ENCODE assay signal across 8 mouse cellular contexts in the genomic region with DNA sequence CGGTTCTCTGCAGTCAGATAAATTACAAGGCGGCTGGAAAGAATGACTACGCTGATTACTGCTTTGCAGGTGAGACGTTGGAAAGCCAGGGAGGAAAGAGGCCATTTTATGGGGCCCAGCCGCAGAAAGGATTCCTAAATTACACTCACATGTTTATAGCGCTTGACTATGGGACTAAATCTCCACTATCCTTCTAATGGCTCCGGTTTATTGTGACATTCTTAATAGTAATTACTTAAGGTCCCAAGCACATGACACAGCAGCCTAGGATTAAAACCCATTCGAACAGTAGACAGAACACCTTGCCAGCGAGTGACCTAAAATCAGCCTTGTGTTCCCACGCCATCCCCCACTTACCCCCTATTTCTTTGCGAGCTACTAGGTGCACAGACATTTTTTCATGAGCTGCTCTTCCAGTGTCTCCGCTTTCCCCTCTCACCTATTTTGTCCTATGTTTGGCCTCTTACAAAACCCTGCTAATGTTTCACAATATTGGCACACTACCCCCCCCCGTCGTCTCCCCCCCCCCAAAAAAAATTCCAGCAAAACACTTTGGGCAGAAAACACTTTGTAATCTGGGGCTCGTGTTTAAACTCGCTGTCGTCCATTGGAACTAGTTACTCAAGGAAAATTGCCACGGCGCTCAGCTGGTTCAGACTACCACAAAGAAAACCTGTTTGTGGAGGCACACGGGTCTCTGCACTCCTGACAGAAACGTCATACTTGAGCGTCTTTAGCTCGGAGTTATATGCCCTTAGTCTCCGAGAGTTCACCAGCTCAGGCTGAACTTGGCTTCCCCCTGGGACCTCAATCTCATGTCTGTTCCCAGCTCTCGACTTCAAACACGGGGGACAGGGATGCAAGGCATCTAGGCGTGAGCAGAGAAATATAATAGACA.
DNase-seq lines count a peak whose midpoint lies in the region; ATAC-seq and TF ChIP-seq lines count a peak whose summit lies in the region.

No protein-coding gene starts in this region.

- peak overlapping the region; percentile 50 for H3K4me2 ChIP-seq in heart, embryonic 12.5 days

- peak overlapping the region; percentile 20; the same call in 1 of the 2 replicates for H3K4me3 ChIP-seq in heart, embryonic 12.5 days
- peak overlapping the region; percentile 32 for H3K4me3 ChIP-seq in kidney, adult 2 months (ENCODE audit: insufficient read depth, low read depth, low read length)

- peaks cover 44% of the 10 kb centered on the region for H3K4me1 ChIP-seq in heart, embryonic 12.5 days (replicated peaks)
- H3K4me1 ChIP-seq in kidney, adult 2 months (ENCODE audit: control insufficient read depth, insufficient read depth, low read length): no peaks in the 10 kb centered on the region; the same call in 1 of the 2 replicates

- no peaks in the 10 kb centered on the region for H3K9me3 ChIP-seq in heart, embryonic 12.5 days (replicated peaks)

- no peak overlapping the region for H3K27ac ChIP-seq in heart, embryonic 12.5 days (ENCODE audit: poor library complexity, severe bottlenecking)
- peak overlapping the region; percentile 42; the same call in 1 of the 2 replicates for H3K27ac ChIP-seq in kidney, adult 2 months (ENCODE audit: insufficient read depth, low read depth, low read length)

- H3K36me3 ChIP-seq in heart, embryonic 12.5 days: no peaks in the 10 kb centered on the region
- no peaks in the 10 kb centered on the region for H3K36me3 ChIP-seq in kidney, adult 2 months (ENCODE audit: control insufficient read depth, insufficient read depth, low read length)

- H3K9ac ChIP-seq in heart, embryonic 12.5 days: no peak overlapping the region

- no peak for ATAC-seq in heart, embryonic 12.5 days (ENCODE audit: insufficient number of reproducible peaks, low FRiP score)
- ATAC-seq in megakaryocyte progenitor cell, adult 5-6 weeks (replicated peaks; ENCODE audit: poor library complexity): 0 out of 2 replicates have a peak, but pooled peaks have one; percentile 5

- H3K27me3 ChIP-seq in heart, embryonic 12.5 days (replicated peaks): no peaks in the 10 kb centered on the region
- H3K27me3 ChIP-seq in kidney, adult 2 months (replicated peaks; ENCODE audit: control insufficient read depth, insufficient read depth, low read length): no peaks in the 10 kb centered on the region; the same call in 1 of the 2 replicates

- 54% methylated on average over 27 of the region's 27 CpGs for WGBS in heart, embryonic 12.5 days
- 28% methylated on average over 27 of the region's 27 CpGs for WGBS in kidney, adult 2 months

- no peak for TF ChIP-seq POLR2A in kidney, adult 2 months (IDR thresholded peaks at IDR 0.05; ENCODE audit: low read depth, low read length)

- DNase-seq in heart, adult 8-10 months (ENCODE audit: low spot score): no peak
- peak; percentile 79 for DNase-seq in fat pad, adult 2 months (ENCODE audit: extremely low read depth, low read depth, low spot score)
- peak; percentile 28 for DNase-seq in kidney, adult 2 months
- DNase-seq in adrenal gland, adult 8-10 months: no peak
- DNase-seq in gastrocnemius, adult 18-20 months (ENCODE audit: low spot score): no peak
- no peak for DNase-seq in retina, postnatal 1 day

- no peak for TF ChIP-seq CTCF in kidney, adult 2 months (conservative IDR thresholded peaks at IDR 0.05; ENCODE audit: insufficient read depth, insufficient read length, low read depth, low read length)

Comparison
In these comparisons a context has a peak if more than half of its experiments do, and no peak if none do; other contexts are left out.
1. DNase-seq: peak in fat pad, adult 2 months (single experiment) and kidney, adult 2 months (single experiment); none in heart, adult 8-10 months (single experiment), adrenal gland, adult 8-10 months (single experiment), gastrocnemius, adult 18-20 months (single experiment) and retina, postnatal 1 day (single experiment).